Mouse (Mus musculus): Measurements from ENCODE around the gene Tubgcp3. TPM values are rescaled to one million over a fixed set of nuclear protein-coding genes. Genes with fewer than 3 reads are reported as not detected.
"Not testable (repeated sequence)": the region's sequence is repeated elsewhere in the genome, so short reads cannot be mapped to it uniquely, and the experiment has no call there.

Gene Tubgcp3
- polyA plus RNA-seq (2017; shearing (Covaris generic)), result 10 to 100 TPM; 40.4 to 42.8 TPM

- peak; percentile 88 for ATAC-seq
These were observed at the start of gene Tubgcp3 for GRCm38 (mm10) chr8:12672056-12672881. Tubgcp3 (minus strand) TSS chr8:12672248.

GRCm38 (mm10) chr8:12719091-12719490 is 47.0 kb upstream of the Tubgcp3 start:
- no peak for ATAC-seq

GRCm38 (mm10) chr8:12715861-12716585 is 44.0 kb upstream of the Tubgcp3 start:
- no peak for ATAC-seq

GRCm38 (mm10) chr8:12711623-12712022 is 39.6 kb upstream of the Tubgcp3 start:
- ATAC-seq, result no peak

GRCm38 (mm10) chr8:12703597-12703996 is 31.5 kb upstream of the Tubgcp3 start:
- no peak for ATAC-seq

- ATAC-seq, result no peak
These were observed 30.2 kb upstream of the Tubgcp3 start for GRCm38 (mm10) chr8:12702290-12702689.

- ATAC-seq, result no peak
These were observed 26.7 kb upstream of the Tubgcp3 start for GRCm38 (mm10) chr8:12698660-12699277.

- ATAC-seq, result no peak
These were observed 16.8 kb upstream of the Tubgcp3 start for GRCm38 (mm10) chr8:12688851-12689250.

- peak; percentile 84 for ATAC-seq
These were observed 5.5 kb upstream of the Tubgcp3 start for GRCm38 (mm10) chr8:12677529-12677928.

- peak; percentile 48 for ATAC-seq
These were observed 484 bp downstream of the Tubgcp3 start for GRCm38 (mm10) chr8:12671473-12672055.

GRCm38 (mm10) chr8:12670965-12671364 is 1.1 kb downstream of the Tubgcp3 start:
- no peak for ATAC-seq

GRCm38 (mm10) chr8:12668832-12669231 is 3.2 kb downstream of the Tubgcp3 start:
- no peak for ATAC-seq

GRCm38 (mm10) chr8:12666530-12666929 is 5.5 kb downstream of the Tubgcp3 start:
- ATAC-seq, result not testable (repeated sequence)

GRCm38 (mm10) chr8:12663105-12663456 is 9.0 kb downstream of the Tubgcp3 start:
- ATAC-seq, result no peak

- ATAC-seq, result no peak
These were observed 9.5 kb downstream of the Tubgcp3 start for GRCm38 (mm10) chr8:12662375-12663104.

- no peak for ATAC-seq
These were observed 14.6 kb downstream of the Tubgcp3 start for GRCm38 (mm10) chr8:12657411-12657810.

- ATAC-seq, result no peak
These were observed 20.8 kb downstream of the Tubgcp3 start for GRCm38 (mm10) chr8:12651246-12651645.

GRCm38 (mm10) chr8:12650495-12650894 is 21.6 kb downstream of the Tubgcp3 start:
- ATAC-seq, result no peak

GRCm38 (mm10) chr8:12648951-12649350 is 23.1 kb downstream of the Tubgcp3 start:
- no peak for ATAC-seq

GRCm38 (mm10) chr8:12646536-12646935 is 25.5 kb downstream of the Tubgcp3 start:
- no peak for ATAC-seq

- ATAC-seq, result no peak
These were observed 27.2 kb downstream of the Tubgcp3 start for GRCm38 (mm10) chr8:12644894-12645293.

GRCm38 (mm10) chr8:12644341-12644740 is 27.7 kb downstream of the Tubgcp3 start:
- ATAC-seq, result no peak

All from activated CD4-positive, CD25-positive, alpha-beta regulatory T cell, adult 4 months (primary cell).